Mouse (Mus musculus) right cerebral cortex, postnatal 36 days (tissue): Measurements from ENCODE around the gene Cd96.
A peak's percentile ranks its signal among the peaks of the same experiment; 100 is the strongest.
"Not testable (repeated sequence)": the region's sequence is repeated elsewhere in the genome, so short reads cannot be mapped to it uniquely, and the experiment has no call there.

Experiments
- DNase-seq, 2 experiments: peaks; one replicate each; pipeline ENCODE4 v3.0.0; 2022; ENCODE audit warnings: low spot score in 2 of 2, mixed read lengths in 1 of 2

Gene Cd96

DNA sequence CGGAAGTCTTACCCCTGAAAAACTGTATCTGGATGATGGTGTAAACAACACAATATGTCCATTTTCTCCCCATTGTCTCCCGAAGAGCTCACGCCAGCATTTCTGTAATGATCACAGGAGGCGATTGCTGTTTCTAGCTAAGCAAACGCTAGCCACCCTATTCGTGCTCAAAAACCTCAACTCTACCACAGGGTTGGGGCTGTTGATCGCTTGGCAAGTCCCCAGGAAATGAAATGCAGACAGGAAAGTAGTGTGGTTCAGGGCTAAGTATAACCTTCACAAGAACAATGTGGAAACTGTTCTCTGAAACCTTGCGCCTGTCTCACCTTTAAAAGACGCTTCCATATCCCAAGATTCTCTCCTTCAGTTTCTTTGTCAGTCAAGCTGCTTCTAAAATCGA is at the start of gene Cd96:
Gene Cd96 (minus strand): TSS at position 232 of the 400 bp plus-strand sequence.
- DNase-seq, result no peak

GRCm38 (mm10) chr16:46166971-46167370 is 46.9 kb upstream of the Cd96 start:
- no peak for DNase-seq

GRCm38 (mm10) chr16:46165305-46165704 is 45.3 kb upstream of the Cd96 start:
- no peak for DNase-seq

- DNase-seq, result not testable (repeated sequence)
Observed at GRCm38 (mm10) chr16:46154832-46155231, 34.8 kb upstream of the Cd96 start, which contains the start of gene Gm4737. Gene Gm4737 (minus strand): TSS chr16:46155077.

GRCm38 (mm10) chr16:46151141-46151540 is 31.1 kb upstream of the Cd96 start:
- no peak for DNase-seq

DNA sequence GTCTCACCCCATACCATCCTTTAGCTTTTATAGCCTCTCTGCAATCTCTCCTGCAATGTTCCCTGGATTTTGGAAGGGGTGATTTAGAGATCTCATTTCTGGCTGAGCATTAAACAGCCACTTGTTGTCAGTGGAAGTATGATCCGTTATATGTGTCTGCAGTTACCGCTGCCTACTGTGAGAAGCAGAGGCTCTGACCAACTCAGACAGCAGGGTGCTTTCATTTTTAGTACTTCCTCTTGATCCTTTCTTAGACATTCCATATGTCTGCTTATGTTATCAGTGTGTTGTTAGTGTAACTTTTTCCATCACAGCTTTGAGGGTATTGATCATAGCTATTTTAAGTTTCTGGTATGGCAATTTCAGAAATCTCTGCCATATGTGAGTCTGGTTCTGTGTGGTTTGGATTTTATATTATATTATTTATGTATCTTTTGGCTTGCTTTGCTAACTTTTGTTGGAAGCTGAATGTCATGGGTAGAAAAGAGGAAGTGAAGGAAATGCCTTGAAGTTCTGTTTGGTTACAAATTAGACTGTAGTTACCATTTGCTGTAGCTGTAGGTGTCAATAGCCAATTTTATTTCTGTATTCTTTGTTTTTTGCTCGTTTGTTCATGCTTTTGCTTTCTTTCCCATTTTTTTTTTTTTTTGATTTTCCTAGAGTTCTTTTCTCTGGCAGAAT is 28.8 kb upstream of the Cd96 start:
- DNase-seq, result no peak

- no peak for DNase-seq
Observed at GRCm38 (mm10) chr16:46146962-46147361, 26.9 kb upstream of the Cd96 start.

DNA sequence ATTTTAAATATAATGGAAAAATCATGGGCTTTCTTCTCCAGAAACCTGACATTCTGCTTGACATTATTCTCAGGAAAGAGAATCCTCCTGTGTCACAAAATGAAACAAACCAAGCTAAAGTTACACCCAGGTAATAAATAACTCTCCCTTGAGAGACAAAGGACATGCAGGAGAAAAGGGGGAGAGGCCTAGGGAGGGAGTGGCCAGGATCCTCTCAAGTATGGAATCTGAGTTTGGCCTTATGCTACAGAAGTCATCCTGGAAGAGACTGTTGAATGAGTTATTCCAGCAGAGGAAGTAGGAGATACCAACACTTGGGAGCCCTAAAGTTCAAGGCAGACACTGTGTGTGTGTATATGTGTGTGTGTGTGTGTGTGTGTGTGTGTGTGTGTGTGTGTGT is 2.2 kb upstream of the Cd96 start:
- no peak for DNase-seq

DNA sequence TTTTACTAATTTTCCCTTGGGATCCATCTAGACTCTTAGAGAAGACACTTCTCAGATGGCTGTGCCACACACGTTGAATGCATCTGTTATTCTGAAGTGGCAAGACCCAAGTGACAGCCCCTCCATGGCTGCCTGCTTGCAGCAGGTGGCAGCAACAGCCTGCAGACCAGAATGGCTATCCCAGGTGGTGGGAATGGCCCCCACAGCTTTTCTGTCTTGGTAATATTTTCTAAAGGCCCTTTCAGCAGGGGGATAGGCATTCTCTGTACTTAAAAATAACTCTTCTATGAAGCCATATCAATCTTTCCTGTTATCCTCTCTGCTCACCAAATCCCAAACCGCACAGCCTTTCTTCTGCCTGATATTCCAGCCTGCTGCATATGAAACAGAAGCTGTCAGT is 1.4 kb upstream of the Cd96 start:
- peak in 1 of 2 experiments; percentile 24 for DNase-seq

DNA sequence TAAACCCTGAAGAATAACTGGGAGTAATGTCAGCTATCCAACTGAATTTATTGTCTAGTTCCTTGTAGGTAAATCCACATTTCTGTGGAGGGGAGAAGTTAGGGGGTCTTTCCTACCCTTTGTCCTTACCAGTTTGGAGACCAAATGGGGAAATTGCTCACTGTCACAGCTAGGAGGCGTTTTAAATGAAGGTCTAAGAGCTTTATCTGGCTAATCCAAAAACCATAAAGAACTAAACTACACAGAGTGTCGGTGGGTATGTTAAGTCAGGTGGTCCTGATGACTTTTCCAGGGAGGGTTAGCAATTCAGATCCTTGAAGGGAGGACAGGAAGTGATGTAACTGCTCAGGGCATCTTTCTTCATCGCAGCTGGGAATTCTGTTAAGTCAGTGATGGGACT is 556 bp upstream of the Cd96 start:
- DNase-seq, result no peak

DNA sequence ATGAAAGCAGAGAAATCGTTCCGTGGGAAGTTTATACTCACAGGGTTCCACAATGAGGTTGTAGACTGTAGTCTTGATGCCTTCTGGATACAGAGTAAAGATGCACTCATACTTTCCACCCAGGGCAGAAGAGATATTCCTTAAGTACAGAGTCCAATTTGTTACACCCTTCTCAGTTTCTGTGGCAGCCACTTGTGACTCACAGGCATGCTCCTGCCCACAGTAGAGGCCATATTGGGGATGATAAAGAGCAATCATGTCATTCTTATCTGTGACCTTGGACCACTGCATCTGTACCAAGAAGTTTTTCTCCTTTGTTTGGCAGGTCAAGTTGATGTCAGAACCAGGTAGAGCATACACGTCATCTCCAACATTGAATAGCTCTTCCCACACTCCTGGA is 2.4 kb downstream of the Cd96 start:
- no peak for DNase-seq

GRCm38 (mm10) chr16:46114727-46115126 is 5.3 kb downstream of the Cd96 start:
- no peak for DNase-seq

- no peak for DNase-seq
Observed at GRCm38 (mm10) chr16:46109536-46109935, 10.5 kb downstream of the Cd96 start.

- no peak for DNase-seq
Observed at GRCm38 (mm10) chr16:46107431-46107830, 12.6 kb downstream of the Cd96 start.

DNA sequence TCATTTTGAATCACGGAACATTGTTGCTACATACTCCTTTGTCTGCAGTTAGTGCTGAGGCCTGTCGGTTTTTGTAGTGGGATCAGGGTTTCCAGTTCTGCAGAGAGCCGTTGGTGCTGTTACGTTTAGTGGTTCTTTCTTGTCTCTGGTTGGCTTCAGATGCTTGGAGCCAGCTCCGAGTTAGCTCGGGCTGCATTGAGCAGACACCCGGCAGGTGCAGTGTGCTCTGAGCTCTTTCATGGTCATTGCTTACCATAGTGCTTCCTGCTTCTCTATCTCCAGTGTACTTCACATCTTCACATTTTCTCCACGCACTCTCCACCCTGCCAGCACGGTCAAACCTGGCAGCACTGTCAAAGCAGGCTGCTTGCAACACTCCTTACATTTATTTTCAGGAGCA is 15.6 kb downstream of the Cd96 start:
- DNase-seq, result no peak

GRCm38 (mm10) chr16:46101748-46102147 is 18.3 kb downstream of the Cd96 start:
- no peak for DNase-seq

GRCm38 (mm10) chr16:46100286-46100685 is 19.8 kb downstream of the Cd96 start:
- DNase-seq, result no peak

DNA sequence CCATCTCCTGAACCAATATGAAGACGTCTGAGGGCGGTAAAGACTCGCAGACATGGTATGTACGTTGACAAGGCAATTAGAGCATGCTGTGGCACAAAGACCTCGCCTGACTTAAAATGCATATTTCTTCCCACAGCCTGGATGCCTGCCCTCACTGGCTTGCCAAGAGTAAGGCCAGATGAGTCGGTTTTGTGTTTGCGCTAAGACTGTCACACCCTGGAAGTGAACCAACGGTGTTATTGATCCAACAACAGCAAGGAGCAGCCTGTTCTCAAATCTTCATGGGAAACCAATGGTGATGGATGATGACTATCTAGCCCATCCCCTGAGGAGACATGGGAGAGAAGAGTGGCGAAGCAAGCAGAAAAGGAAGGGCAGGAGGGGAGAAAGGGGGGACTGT is 22.6 kb downstream of the Cd96 start:
- DNase-seq, result no peak

DNA sequence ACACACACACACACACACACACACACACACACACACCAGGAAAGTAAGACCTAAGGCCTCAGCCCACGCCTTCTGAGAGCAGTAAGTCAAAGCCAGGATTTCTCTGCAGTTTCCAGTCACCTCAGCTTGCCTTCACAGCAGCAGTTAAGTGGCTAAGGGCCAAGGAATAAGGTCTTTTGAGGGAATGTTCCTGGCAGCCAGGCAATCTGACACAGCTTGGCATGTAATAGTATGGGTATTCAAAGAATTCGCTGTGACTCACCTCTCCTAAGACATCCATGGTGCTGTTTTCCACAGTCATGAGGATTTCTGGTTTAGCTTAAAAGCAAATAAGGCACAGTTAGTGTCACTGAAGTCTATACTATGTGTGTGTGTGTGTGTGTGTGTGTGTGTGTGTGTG is 25.6 kb downstream of the Cd96 start:
- DNase-seq, result peak; percentile 3 to 12

DNA sequence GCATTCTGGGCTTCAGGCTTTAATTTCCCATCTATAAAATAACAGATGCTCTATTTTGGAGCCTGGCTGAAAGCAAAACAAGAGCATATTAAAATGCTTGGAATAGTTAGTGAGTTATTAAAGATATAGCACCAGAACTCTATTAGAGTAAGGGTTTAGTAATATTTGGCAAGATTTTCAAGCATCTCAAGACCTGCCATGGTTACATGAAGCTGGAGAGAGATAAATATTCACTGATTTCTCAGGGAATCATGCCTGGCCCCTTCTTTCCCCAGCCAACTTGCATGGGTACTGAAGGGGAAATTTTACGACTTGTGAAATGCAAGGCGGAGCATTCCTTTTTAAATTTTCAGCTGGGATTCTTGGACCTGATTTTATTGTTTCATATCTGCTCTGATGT is 27.1 kb downstream of the Cd96 start:
- DNase-seq, result no peak

GRCm38 (mm10) chr16:46086874-46087473 is 33.1 kb downstream of the Cd96 start:
- DNase-seq, result no peak

- DNase-seq, result no peak
Observed at GRCm38 (mm10) chr16:46068000-46068399, 52.1 kb downstream of the Cd96 start.

DNA sequence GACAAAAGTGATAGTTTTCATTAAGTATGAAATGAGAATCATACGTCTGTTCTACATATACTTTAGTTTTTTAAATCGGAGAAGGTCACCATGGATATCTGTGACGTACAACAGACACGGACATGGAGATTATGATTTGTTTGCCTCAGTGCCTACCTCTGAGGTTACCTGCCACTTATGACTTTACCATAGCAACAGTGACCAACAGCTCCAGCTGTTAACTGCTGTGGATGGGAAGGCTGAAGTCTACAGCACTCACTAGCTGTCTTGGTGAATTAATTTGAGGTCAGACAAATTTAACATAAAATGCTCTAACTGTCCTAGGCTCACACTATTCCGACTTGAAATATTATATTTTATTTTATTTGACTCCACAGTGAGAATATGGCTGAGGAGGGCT is 56.8 kb downstream of the Cd96 start:
- no peak for DNase-seq

- no peak for DNase-seq
Observed at GRCm38 (mm10) chr16:46046906-46047305, 73.1 kb downstream of the Cd96 start.
